Mouse (Mus musculus) liver, embryonic 14.5 days (tissue): Measurements from ENCODE around the gene Rpp14.

Experiments
- CTCF ChIP-seq: IDR thresholded peaks from 2 replicates; pipeline ENCODE4 v1.5.1; 2016; ENCODE audit warnings: antibody characterized with exemption, low read depth, control low read depth
- EP300 ChIP-seq: IDR thresholded peaks from 2 replicates; pipeline ENCODE4 v1.6.1; 2016; ENCODE audit warnings: antibody characterized with exemption, low read depth

DNA sequence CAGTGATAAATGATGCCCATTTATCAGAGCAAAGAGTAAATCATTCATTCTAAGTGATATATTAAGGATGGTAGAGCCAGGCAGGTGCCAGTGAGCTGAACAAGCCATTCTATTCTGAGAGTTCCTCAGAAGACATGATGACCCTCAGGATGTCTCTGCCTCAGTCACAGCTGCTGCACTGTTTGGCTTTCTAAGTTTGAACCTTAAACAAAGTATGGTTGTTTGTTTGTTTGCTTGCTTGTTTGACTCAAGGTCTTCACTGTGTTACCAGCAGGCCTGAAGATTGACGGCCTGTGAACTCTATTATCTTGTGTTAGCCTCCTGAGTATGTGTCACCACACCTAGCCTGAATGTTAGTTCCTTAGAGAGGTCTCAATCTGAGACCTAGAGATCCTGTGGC, 34.6 kb downstream of the Rpp14 start:
- TF ChIP-seq CTCF = no peak
- no peak for TF ChIP-seq EP300
